Mouse (Mus musculus) MEL (cell line): ENCODE measurements around the gene Mettl1.

Experiments used
- EP300 ChIP-seq, 2 experiments: IDR thresholded peaks; 2 replicates each; pipeline ENCODE4 v1.6.1; 2011; ENCODE audit warnings: improper control_type of control experiment in 2 of 2, low read length in 2 of 2, low read depth in 1 of 2, mild to moderate bottlenecking in 1 of 2
- ETS1 ChIP-seq: IDR thresholded peaks from 2 replicates; pipeline ENCODE4 v1.6.1; 2012; ENCODE audit warnings: low read depth, mild to moderate bottlenecking, inconsistent platforms, low read length, improper control_type of control experiment, moderate library complexity
- GATA1 ChIP-seq: IDR thresholded peaks from 2 replicates; pipeline ENCODE4 v1.6.1; 2011; ENCODE audit warnings: low read depth, low read length, improper control_type of control experiment
- MAFK ChIP-seq: IDR thresholded peaks from 2 replicates; pipeline ENCODE4 v1.6.1; 2011; ENCODE audit warnings: low read depth, mild to moderate bottlenecking, low read length, improper control_type of control experiment, borderline replicate concordance
- MAZ ChIP-seq: IDR thresholded peaks from 2 replicates; pipeline ENCODE4 v1.6.1; 2012; ENCODE audit warnings: low read depth, mild to moderate bottlenecking, inconsistent platforms, low read length, improper control_type of control experiment
- POLR2A ChIP-seq, 2 experiments: IDR thresholded peaks; 2 replicates each; pipeline ENCODE4 v1.6.1; 2011 to 2012; ENCODE audit warnings: low read length in 2 of 2, mild to moderate bottlenecking in 2 of 2, control low read depth in 1 of 2, improper control_type of control experiment in 1 of 2, low read depth in 1 of 2, moderate library complexity in 1 of 2; ENCODE audit not compliant: control insufficient read depth in 1 of 2, insufficient read depth in 1 of 2, poor library complexity in 1 of 2
- POLR2AphosphoS5 ChIP-seq: IDR thresholded peaks from 2 replicates; pipeline ENCODE4 v1.6.1; 2012; ENCODE audit warnings: low read depth, borderline replicate concordance, mild to moderate bottlenecking, inconsistent platforms, low read length, moderate library complexity, mixed read lengths
- TCF12 ChIP-seq: IDR thresholded peaks from 2 replicates; pipeline ENCODE4 v1.6.1; 2014; ENCODE audit warnings: low read depth, mild to moderate bottlenecking, inconsistent platforms, low read length, improper control_type of control experiment, moderate library complexity

DNA sequence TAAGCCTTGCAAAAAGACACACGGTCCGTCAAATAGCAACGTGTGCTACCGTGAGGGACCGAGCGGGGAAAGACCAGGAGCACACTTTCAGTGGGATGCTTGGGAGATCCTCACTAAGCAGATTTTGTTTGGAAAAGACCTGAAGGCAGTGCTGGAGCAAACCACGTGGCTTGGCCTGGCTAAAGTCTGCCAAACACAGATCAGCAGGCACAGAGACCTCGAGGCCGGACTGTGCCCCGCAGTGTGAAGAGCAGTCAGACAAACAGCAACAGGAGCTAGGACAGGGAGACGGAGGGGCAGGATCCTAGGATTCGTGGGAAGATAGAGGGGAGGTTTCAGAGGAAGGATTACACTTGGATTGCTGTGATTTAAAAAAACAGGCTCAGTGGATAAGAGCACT is 4.9 kb upstream of the Mettl1 start:
- TF ChIP-seq EP300 (IDR thresholded peaks at IDR 0.05; ENCODE audit: low read depth in 1 of 2, low read length in 2 of 2) (no peak), POLR2A (IDR thresholded peaks at IDR 0.05; ENCODE audit: control insufficient read depth in 1 of 2, insufficient read depth in 1 of 2, low read depth in 1 of 2, low read length in 2 of 2, poor library complexity in 1 of 2) (no peak), GATA1 (no peak), MAZ (no peak), MAFK (no peak), ETS1 (no peak), POLR2AphosphoS5 (no peak), TCF12 (no peak)
